Comparison of ENCODE assay signal across 11 mouse cellular contexts in the genomic region with DNA sequence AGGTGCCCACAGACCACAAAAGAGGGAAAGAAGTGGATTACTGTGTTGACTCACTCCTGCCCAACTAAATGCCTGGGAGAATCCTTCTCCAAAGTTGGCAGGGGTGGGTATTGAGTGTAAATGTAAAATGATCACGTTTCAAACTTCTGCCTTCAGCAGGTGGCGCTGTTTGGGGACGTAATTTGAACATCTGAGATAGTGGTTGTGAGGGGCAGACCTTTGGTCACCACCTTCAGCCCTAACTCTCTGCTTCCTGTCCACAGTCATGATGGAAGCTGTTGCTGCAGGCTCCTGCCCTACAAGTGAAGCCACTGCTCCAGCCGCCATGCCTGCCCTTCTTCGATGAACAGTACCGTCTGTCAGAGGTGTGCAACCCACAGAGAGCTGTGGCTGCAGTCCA. TPM values are rescaled to one million over a fixed set of nuclear protein-coding genes. Genes with fewer than 3 reads are reported as not detected.
A peak's percentile ranks its signal among the peaks of the same experiment; 100 is the strongest.
DNase-seq lines count a peak whose midpoint lies in the region; ATAC-seq and TF ChIP-seq lines count a peak whose summit lies in the region.
"Had no signal": no experiment of that assay in that cellular context is flagged by ENCODE, and none has a peak within 500 bp of the region (broad histone marks: within the 10 kb centered on the region; RNA-seq: fewer than 3 reads in every experiment).

No protein-coding gene starts in this region.

- no peaks in the 10 kb centered on the region for H3K79me2 ChIP-seq in heart, adult 2 months (replicated peaks; ENCODE audit: control insufficient read depth, insufficient read depth, low read length)

- no peak overlapping the region for H3K4me3 ChIP-seq in heart, adult 2 months
- H3K4me3 ChIP-seq in G1E (ENCODE audit: low read depth, low read length) = no peak overlapping the region
- H3K4me3 ChIP-seq: heart, embryonic 10.5 days; liver, embryonic 13.5 days had no signal

- no peak overlapping the region for H3K9ac ChIP-seq in heart, adult 2 months (ENCODE audit: low read depth, low read length)
- H3K9ac ChIP-seq: liver, embryonic 13.5 days had no signal

- no peaks in the 10 kb centered on the region for H3K27me3 ChIP-seq in heart, adult 2 months (ENCODE audit: control insufficient read depth, insufficient read depth, low read length)
- H3K27me3 ChIP-seq in G1E (ENCODE audit: insufficient read depth, low read length) = peaks cover 17% of the 10 kb centered on the region

- H3K36me3 ChIP-seq in heart, adult 2 months (ENCODE audit: control insufficient read depth, insufficient read depth, low read length) = no peaks in the 10 kb centered on the region
- no peaks in the 10 kb centered on the region for H3K36me3 ChIP-seq in G1E (replicated peaks)
- H3K36me3 ChIP-seq: heart, embryonic 10.5 days; liver, embryonic 13.5 days had no signal

- H3K27ac ChIP-seq in heart, adult 2 months = no peak overlapping the region
- H3K27ac ChIP-seq: heart, embryonic 10.5 days; liver, embryonic 13.5 days had no signal

- TF ChIP-seq CTCF in heart, adult 2 months (IDR thresholded peaks at IDR 0.05) = peak; percentile 58
- peak; percentile 49 for TF ChIP-seq CTCF in G1E (IDR thresholded peaks at IDR 0.05; ENCODE audit: low read depth, low read length)

- TF ChIP-seq EP300 in heart, adult 2 months (IDR thresholded peaks at IDR 0.05; ENCODE audit: insufficient read depth, low read depth, low read length) = no peak

- ATAC-seq in G1E (ENCODE audit: extremely low read depth, insufficient number of reproducible peaks, low FRiP score, poor library complexity, severe bottlenecking) = no peak

- no peaks in the 10 kb centered on the region for H3K4me1 ChIP-seq in heart, adult 2 months (ENCODE audit: control insufficient read depth, insufficient read depth, low read length)
- no peaks in the 10 kb centered on the region for H3K4me1 ChIP-seq in G1E (ENCODE audit: insufficient read depth, low read depth, low read length)
- H3K4me1 ChIP-seq: liver, embryonic 13.5 days had no signal

- TF ChIP-seq POLR2A in heart, adult 2 months (IDR thresholded peaks at IDR 0.05; ENCODE audit: insufficient read depth, low read depth, low read length) = no peak

- DNase-seq in heart, adult 2 months = no peak
- no peak for DNase-seq in heart, adult 9 months (ENCODE audit: low spot score in 2 of 2)
- DNase-seq in 416B (ENCODE audit: low read depth) = peak; percentile 59
- no peak for DNase-seq in G1E (ENCODE audit: low spot score)
- peak; percentile 44 for DNase-seq in embryo, embryonic 10.5 days (ENCODE audit: low spot score)
- no peak for DNase-seq in urinary bladder, postnatal 36 days (ENCODE audit: low spot score in 2 of 2)
- DNase-seq in yolk sac, embryonic 10.5 days (ENCODE audit: low spot score) = no peak
- no peak for DNase-seq in left cerebral cortex, postnatal 10 days (ENCODE audit: extremely low spot score in 1 of 2, low spot score in 2 of 2)
- DNase-seq: kidney, postnatal 14 days; liver, embryonic 13.5 days had no signal

- WGBS in heart, adult 2 months = 36% methylated on average over 6 of the region's 6 CpGs

- H3K9me3 ChIP-seq in G1E (replicated peaks) = no peaks in the 10 kb centered on the region
- H3K9me3 ChIP-seq: heart, embryonic 10.5 days; liver, embryonic 13.5 days had no signal

- intact Hi-C loops in heart, adult 2 months (cut with DNase I) = no loop called here
- intact Hi-C loops in left cerebral cortex, postnatal 10 days (cut with DNase I) = no loop called here

RNA-seq across cellular contexts. Expression of a gene that starts 6.8 kb away (rescaled TPM):
- total RNA-seq in heart, adult 2 months (2021) = 1 to 10 TPM; 2.9 to 4.0 TPM
- 10.8 and 16.4 TPM in 2 replicates for polyA plus RNA-seq in heart, adult 2 months (2012; rRNA removed)
- total RNA-seq in G1E (2014; fragmentation: Nextera tagmentation) (not detected in 2 replicates), G1E (2017) (0.06 and 0.11 TPM in 2 replicates)
- polyA plus RNA-seq in G1E (2012) = not detected in 2 replicates
- 1 to 10 TPM; 1.6 to 2.1 TPM for total RNA-seq in left cerebral cortex, postnatal 10 days (2021)

RNA-seq across cellular contexts. Expression of a gene that starts 10.0 kb away (rescaled TPM):
- 1 to 10 TPM; 1.9 to 3.0 TPM for total RNA-seq in heart, adult 2 months (2021)
- polyA plus RNA-seq in heart, adult 2 months (2012; rRNA removed) = 7.9 and 8.7 TPM in 2 replicates
- 2.6 and 6.9 TPM in 2 replicates for total RNA-seq in G1E (2014; fragmentation: Nextera tagmentation)
- 4.2 TPM in 2 replicates for total RNA-seq in G1E (2017)
- 2.4 and 3.0 TPM in 2 replicates for polyA plus RNA-seq in G1E (2012)
- 1 to 10 TPM; 4.1 to 4.5 TPM for total RNA-seq in left cerebral cortex, postnatal 10 days (2021)

RNA-seq across cellular contexts. Expression of a gene that starts 20.8 kb away (rescaled TPM):
- not detected for total RNA-seq in heart, adult 2 months (2021)
- not detected in 2 replicates for polyA plus RNA-seq in heart, adult 2 months (2012; rRNA removed)
- total RNA-seq in G1E (2014; fragmentation: Nextera tagmentation) = not detected in 2 replicates
- total RNA-seq in G1E (2017) = 0.06 and 0.11 TPM in 2 replicates
- polyA plus RNA-seq in G1E (2012) = not detected in 2 replicates
- total RNA-seq in left cerebral cortex, postnatal 10 days (2021) = not detected
- polyA plus RNA-seq: heart, embryonic 10.5 days; liver, embryonic 13.5 days had no signal

Comparison
In these comparisons a context has a peak if more than half of its experiments do, and no peak if none do; other contexts are left out.
1. DNase-seq: peak in 416B (single experiment) and embryo, embryonic 10.5 days (single experiment); none in heart, adult 2 months (0 of 2), heart, adult 9 months (0 of 2), G1E (single experiment), urinary bladder, postnatal 36 days (0 of 2), yolk sac, embryonic 10.5 days (single experiment) and left cerebral cortex, postnatal 10 days (0 of 2).